In genomic region chr6:43518378-43518777, GRCm38 (mm10) we compare ENCODE assay signal across 16 mouse cellular contexts.
"Had no signal": no experiment of that assay in that cellular context is flagged by ENCODE, and none has a peak within 500 bp of the region (broad histone marks: within the 10 kb centered on the region; RNA-seq: fewer than 3 reads in every experiment).

No protein-coding gene starts in this region.

- H3K27ac ChIP-seq: lung, embryonic 15.5 days; midbrain, embryonic 10.5 days; midbrain, embryonic 12.5 days; neural tube, embryonic 13.5 days; neural tube, embryonic 15.5 days had no signal

- H3K27me3 ChIP-seq: lung, embryonic 15.5 days; midbrain, embryonic 12.5 days; neural tube, embryonic 13.5 days; neural tube, embryonic 15.5 days had no signal

- DNase-seq: liver, postnatal 0 days; lung, adult 2 months; lung, postnatal 10 days; lung, postnatal 4 days; midbrain, embryonic 14.5 days; right cerebral cortex, postnatal 14 days; thymus, adult 18-20 months; thymus, postnatal 14 days; thymus, postnatal 36 days had no signal

- ATAC-seq: liver, postnatal 0 days; midbrain, embryonic 16.5 days had no signal

- H3K9me3 ChIP-seq: lung, embryonic 15.5 days; midbrain, embryonic 10.5 days; midbrain, embryonic 12.5 days; neural tube, embryonic 13.5 days; neural tube, embryonic 15.5 days had no signal

- H3K36me3 ChIP-seq: lung, embryonic 15.5 days; midbrain, embryonic 10.5 days; midbrain, embryonic 12.5 days; neural tube, embryonic 13.5 days; neural tube, embryonic 15.5 days had no signal

- H3K4me2 ChIP-seq: lung, embryonic 15.5 days; midbrain, embryonic 12.5 days; neural tube, embryonic 13.5 days; neural tube, embryonic 15.5 days had no signal

- H3K9ac ChIP-seq: liver, postnatal 0 days; lung, embryonic 15.5 days; midbrain, embryonic 12.5 days; neural tube, embryonic 13.5 days; neural tube, embryonic 15.5 days had no signal

- H3K4me1 ChIP-seq: lung, embryonic 15.5 days had no signal

- H3K4me3 ChIP-seq: lung, embryonic 15.5 days; midbrain, embryonic 10.5 days; midbrain, embryonic 12.5 days; myocyte; neural tube, embryonic 13.5 days; neural tube, embryonic 15.5 days had no signal
